Mouse (Mus musculus) thymus, postnatal 14 days (tissue): ENCODE measurements around the gene Osbpl6.

Source experiments
- DNase-seq: peaks from one replicate; pipeline ENCODE4 v3.0.0; 2021

Osbpl6 gene

GRCm38 (mm10) chr2:76504122-76504839 lies 98.0 kb downstream of the Osbpl6 start:
- no peak for DNase-seq

DNA sequence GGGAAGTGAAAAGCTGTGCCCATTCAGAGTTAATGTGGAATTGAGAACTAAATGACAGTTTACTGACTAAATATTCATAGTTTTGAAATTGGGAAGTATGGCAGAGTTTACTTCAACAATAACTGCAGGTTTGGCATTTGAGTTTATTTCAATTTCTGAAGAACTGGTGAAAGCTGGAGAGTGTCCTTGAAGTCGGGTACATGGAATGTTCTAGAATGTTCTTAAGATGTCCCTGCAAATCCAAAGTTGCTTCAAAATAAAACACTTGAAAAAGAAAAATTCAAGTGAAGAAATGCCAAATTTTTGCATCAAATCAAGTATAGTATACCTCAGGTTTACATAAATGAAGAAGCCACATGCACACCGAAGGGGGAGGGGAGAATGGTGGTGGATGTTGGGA lies 98.7 kb downstream of the Osbpl6 start:
- no peak for DNase-seq

DNA sequence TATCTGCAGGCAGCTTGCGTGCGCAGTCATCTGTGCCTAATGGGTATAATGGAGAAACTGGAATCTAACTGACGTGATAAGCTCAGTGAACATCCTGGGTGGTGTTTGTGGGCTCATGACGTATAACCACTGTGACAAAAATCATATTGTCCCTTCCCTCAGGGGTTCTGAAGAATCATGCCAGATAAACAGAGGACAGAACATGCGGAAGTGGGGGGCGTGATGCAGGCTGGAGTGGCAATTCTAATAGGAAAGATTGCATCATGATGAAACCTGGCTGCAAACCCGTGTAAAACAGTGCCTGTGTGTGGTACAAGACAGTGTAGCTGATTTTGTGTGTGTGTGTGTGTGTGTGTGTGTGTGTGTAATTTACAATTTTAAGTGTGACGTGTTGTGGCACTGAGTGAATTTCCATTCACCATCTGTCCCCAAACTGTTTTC lies 105.0 kb downstream of the Osbpl6 start:
- no peak for DNase-seq

- DNase-seq = no peak
These were observed 105.8 kb downstream of the Osbpl6 start for GRCm38 (mm10) chr2:76512133-76512532.

GRCm38 (mm10) chr2:76512888-76513287 lies 106.6 kb downstream of the Osbpl6 start:
- DNase-seq = no peak

DNA sequence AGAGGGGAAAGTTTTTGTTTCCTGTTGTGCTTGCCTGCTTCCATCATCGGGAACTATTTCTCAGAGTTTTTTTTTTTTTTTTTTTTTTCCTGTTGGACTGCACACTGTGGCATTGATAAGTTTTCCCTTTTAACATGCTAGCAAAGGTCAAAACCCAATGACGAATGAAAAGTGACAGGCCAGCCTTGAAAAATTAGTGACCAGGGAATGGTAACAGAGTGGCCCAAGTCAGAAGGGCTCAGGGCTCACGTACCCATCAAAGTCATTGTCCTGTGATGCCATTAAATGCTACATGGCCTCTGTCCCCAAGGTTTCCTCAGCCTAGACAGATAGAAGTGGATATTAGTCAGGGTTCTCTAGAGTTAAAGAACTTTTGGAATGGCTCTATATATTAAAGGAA lies 107.0 kb downstream of the Osbpl6 start:
- DNase-seq = no peak

DNA sequence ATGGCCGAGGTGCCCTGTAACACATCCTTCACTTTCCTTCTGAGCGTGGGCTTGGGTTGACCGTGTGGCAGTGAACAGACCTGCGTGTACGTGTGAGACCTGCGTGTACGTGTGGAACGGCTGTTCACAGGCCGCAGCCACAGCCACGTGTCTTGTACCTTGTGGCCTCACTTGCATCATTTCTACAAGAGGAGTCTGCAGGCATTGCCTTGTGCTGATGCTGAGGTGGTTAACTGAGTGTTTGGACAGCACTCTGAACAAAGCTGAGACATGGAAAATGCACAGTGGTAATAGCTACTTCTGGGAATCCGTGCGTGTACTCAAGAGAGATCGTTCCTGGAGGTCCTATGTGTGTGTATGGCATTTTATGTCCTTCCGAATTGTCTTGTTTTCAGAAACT lies 111.2 kb downstream of the Osbpl6 start:
- DNase-seq = no peak

- no peak for DNase-seq
These were observed 112.2 kb downstream of the Osbpl6 start for GRCm38 (mm10) chr2:76518407-76519063.

GRCm38 (mm10) chr2:76521585-76521984 lies 115.3 kb downstream of the Osbpl6 start:
- no peak for DNase-seq

GRCm38 (mm10) chr2:76524451-76524850 lies 118.1 kb downstream of the Osbpl6 start:
- no peak for DNase-seq

- DNase-seq = no peak
These were observed 119.3 kb downstream of the Osbpl6 start for GRCm38 (mm10) chr2:76525645-76526044.

DNA sequence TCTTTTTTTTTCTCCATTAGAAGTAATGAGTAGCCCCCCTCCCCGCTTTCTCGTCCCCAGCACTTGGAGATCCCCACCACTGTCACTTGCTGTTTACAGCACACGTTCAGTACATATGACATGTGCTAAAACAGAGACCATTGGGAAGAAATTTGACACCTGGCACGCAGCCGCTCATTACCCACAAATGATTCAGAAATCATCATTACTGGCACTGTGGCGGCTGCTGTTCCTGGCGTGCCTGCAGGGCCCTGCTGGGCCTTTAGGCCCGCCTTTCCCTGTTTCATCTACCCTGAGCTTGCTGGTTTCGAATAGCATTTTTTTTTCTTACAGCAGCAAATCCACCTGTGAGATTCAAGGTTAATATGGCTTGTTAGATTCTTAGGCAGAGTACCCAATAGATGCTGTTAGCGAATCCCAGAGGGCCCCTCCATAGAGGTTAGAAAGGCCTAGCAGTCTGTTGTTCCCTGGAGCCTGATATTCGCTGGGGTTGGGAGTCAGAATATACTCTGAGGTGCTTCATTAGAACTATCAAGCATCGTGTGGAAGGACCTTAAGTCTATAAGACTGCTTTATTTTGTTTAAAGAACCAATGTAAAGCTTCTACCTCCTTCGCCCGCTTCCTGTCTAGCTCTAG lies 126.3 kb downstream of the Osbpl6 start:
- no peak for DNase-seq

- no peak for DNase-seq
These were observed 128.6 kb downstream of the Osbpl6 start for GRCm38 (mm10) chr2:76534932-76535331.

GRCm38 (mm10) chr2:76541900-76542299 lies 135.6 kb downstream of the Osbpl6 start:
- DNase-seq = no peak

DNA sequence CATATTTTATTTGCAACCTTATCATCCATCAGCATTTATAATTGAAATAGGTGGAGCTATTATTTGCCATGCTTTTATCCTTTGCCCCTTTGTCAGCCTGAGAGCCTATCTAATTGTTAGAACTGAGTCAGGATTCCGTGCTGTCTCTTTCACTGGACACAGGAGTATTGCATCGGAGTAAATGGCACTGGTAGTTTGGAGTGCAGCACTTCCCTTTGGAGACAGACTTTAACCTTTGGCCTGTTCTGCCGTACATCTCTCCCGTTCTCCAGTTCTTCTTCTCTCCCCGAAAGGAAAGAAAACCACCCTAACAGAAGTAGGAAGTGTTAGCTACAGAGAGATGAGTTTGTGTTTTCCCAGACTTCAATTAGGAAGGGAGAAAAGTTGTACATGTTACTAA lies 136.6 kb downstream of the Osbpl6 start:
- no peak for DNase-seq

DNA sequence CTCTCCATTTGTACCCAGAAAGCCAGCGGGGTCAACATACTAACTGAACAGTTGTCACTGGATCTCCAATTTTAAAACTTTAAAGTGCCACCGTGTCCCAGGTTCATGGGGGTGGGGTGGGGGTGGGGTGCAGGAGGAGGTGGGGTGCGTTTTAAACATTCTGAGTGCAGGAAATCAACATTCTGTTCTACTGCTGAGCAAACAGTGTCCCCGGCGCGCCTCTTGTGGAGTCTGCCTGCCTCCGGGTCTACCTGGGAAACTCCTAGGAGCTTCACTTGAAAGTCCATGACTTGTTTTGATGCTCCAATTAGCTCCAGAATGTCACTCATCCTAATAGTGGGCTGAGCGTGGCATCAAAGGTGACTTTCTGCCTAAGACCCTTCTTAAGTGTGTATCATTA lies 139.2 kb downstream of the Osbpl6 start:
- DNase-seq = no peak

DNA sequence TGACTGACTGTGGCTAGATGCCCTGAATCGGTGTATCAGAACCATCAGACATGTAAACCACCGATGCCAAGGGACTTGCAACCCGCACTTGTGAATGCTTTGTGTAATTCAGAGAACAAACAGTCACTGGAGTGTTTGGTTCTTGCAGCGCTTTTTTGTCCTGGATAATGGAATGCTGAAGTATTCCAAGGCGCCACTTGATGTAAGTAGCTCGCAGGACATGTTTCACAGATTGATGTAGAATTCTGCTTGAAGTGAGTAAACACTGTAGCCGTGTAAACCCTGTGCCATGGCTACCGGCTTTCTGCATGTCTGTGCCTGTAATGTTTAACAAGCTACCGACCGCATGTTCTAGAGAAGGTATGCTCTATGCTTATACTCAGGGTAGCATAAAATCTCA lies 141.9 kb downstream of the Osbpl6 start:
- DNase-seq = no peak

DNA sequence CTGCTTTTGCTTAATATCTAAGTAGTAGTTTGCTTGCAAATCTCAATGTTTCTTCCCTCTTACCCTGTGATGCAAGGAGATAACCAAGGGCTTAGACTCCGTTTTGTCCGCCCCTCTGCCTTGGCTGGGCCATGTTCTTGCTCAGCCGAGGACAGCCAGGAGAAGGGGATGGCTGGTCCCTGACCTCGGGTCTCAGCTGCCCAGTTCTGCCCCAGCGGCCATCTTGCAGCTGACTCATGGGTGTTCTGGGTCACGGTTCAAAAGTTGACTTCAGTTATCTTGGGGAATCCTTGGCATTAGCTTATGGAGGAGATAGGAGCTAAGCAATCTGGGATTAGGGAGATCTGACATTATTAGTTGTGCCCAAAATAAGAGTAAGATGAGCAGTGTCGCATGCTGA lies 142.5 kb downstream of the Osbpl6 start:
- DNase-seq = no peak

GRCm38 (mm10) chr2:76549316-76549715 lies 143.0 kb downstream of the Osbpl6 start:
- no peak for DNase-seq

DNA sequence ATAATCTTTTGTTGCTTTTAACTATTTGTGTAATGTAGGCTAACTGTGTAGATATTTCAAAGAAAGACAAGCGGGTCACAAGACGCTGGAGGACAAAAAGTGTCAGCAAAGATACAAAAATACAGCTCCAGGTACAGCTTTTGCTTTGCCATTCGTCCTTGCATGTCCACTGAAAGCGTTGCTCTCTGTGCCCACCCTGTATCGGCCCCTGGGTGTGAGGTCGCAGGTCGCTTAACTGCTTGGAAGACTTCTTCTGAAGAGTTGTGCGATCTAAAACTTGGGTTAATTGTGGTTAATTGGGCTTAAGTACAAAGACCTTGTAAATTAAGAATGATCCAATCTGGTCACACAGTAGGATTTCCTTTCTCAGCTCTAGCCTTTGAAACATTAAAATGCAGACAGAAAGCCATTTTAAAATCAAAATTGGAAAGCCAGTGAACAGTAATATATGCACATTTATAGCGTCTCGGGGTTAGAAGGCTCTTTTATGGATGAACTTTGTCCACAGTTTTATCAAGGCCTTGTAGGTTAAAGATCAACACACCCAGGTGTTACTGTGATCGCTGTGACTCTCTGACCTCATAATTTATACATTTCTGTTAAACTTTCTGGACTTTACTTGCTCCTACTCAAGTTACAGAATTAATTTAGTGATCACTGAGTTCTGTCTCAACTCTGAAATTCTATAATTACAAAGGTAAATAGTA lies 149.7 kb downstream of the Osbpl6 start:
- DNase-seq = no peak

DNA sequence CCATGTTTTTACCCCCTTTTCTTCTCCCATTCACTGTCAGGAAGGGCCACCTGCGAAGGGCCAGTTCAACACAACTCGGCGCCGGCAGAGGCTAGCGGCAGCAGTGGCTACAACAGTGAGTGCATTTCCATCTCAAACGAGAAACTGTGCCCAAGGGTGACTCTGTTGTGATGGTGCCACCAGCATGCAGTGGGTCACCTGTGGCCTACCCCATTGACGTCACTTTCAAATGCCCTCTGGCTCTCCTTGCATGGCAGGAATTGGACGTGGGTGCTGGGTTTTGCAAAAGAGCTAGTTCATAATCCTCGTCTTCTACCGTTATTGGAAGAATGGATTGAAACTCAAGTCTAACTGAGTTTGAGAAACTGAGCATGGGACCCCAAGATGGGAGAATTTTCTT lies 153.8 kb downstream of the Osbpl6 start:
- no peak for DNase-seq

DNA sequence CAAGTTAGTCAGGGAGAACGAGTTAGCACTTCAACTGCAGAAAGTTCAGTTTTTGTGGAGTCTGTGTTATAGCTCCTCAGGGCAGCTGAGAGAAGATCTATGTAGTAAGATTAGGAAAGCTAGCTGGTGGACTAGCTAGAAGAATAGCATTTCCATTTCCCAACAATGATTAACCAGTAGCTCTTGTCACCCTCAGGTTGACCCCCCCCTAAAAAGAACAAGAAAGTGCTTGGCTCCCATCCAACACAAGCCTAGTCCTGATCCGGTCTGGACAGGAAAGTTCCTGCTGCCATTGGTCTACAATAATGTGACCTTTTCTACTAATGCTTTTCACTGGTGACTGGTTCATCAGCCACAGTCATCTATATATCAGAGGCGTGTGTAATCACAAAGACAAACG lies 157.6 kb downstream of the Osbpl6 start:
- DNase-seq = no peak

- DNase-seq = no peak
These were observed 160.7 kb downstream of the Osbpl6 start for GRCm38 (mm10) chr2:76566933-76567551.
